Mouse (Mus musculus): ENCODE data around the gene Tnip3.

The Tnip3 gene

GRCm38 (mm10) chr6:65525192-65525591 lies at the start of gene Tnip3:
Tnip3 (plus strand) TSS chr6:65525313.
- no peak for DNase-seq

DNA sequence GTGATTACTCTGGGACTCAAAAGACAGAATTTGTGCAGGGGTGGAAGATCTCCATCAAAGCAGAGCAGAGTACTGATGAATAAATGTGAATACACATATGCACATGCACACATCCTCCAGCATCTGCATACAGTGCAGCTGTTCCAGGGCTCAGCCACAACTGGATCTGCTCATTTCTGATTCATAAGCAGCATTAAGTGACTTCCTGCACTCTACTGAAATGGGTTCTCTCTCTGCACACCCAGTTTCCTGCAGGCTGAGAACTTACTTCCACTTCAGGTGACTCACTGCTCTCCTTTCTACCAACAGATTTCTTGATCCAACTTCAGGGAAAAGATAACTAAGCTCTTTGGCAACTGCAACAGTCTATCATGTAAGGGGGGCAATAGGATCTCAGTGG lies 26.3 kb upstream of the Tnip3 start:
- no peak for DNase-seq

- peak; percentile 75 to 78 for DNase-seq
Observed at GRCm38 (mm10) chr6:65510051-65510669, 15.0 kb upstream of the Tnip3 start.

DNA sequence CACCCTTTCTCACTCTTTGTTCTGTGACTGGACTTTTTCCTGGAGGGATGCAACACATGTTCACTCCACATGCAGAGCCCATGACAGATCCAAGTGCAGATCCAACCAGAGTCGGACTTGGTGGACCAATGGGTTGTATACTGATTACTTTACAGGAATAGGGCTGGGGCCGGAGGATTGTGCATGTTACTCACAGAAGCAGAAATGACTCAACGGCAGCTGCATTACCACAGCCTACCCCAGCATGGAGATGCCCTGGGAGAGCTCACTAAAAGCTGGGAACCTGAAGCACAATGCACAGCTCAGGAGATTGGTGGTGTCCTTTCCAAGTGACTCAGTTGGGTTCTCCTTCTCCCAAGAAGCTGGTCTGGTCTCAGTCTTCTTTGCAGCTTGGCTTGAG lies 11.3 kb upstream of the Tnip3 start:
- DNase-seq, result no peak

- peak; percentile 42 to 43 for DNase-seq
Observed at GRCm38 (mm10) chr6:65516759-65517158, 8.4 kb upstream of the Tnip3 start.

GRCm38 (mm10) chr6:65520821-65521220 lies 4.3 kb upstream of the Tnip3 start:
- no peak for DNase-seq

- DNase-seq, result no peak
Observed at GRCm38 (mm10) chr6:65527892-65528291, 2.8 kb downstream of the Tnip3 start.

GRCm38 (mm10) chr6:65531232-65531848 lies 6.2 kb downstream of the Tnip3 start:
- no peak for DNase-seq

DNA sequence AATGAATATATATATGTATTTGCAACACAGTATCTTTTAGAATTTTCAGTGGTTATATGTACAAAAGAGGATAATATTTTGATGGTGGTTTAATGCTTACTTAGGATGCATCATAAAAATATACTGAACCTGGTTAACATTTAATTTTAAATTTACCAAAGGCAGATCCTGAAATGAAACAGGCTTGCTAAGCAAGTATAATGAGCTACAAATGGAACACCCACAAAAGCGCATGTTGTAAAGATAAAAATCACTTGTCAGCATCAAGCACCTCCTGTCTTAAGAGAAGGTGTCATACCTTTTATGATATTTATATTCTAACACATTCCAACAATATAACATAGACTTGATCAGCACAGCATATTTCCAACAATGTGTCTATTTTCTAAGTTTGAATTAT lies 8.6 kb downstream of the Tnip3 start:
- DNase-seq, result no peak

DNA sequence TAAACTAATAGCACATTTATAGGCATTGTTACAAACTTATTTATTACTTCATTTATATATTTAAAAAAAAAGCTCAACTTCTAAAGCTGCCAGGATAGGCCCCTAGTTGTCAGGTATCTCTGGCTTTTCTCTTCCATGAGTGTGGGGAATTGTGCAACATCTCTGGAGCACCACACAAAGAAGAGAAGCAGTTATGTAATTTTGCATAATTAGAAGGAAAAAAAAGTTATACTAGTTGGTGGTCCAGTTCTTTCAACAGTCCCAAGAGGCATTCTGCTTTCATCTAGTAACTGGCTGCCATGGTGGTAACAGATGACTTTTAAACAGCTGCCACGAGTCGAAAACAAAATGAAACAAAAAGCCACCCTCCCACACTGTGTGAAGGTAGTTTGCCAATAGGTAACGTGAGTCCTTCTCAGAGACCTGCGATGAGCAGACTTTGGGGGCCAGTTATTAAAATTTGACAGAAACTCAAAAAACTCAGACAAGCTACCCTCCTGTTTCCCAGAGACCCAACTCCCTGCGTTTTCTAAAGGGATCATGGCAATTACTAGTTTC lies 12.3 kb downstream of the Tnip3 start:
- no peak for DNase-seq

DNA sequence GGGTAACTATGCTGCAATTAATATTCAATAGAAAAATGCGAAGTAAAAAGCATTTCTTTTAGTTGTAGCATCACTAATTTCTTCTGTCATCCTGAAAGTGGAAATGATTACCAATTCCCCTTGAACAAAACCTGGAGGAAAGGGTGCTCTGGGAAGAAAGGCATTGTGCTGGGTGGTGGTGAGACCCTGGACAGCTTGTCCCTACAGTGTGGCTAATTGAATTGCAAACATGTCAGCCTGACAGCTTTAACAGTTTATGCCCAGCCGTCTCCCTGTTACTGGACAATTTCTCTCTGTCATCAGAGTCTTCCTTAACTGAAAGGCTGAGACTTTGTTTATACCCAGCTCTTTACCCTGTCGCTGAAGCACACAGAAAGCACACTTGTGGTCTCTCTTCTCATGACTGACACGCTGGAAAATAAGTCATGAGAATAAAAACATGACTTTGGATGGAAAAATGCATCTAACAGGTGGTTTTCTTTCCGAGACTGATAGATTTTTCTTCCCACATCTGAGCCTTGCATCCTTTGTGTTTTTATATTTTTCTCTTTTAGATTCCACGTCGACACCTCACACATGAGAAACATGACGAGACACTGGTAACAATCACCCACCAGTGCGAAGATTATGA lies 13.0 kb downstream of the Tnip3 start:
- DNase-seq, result no peak

DNA sequence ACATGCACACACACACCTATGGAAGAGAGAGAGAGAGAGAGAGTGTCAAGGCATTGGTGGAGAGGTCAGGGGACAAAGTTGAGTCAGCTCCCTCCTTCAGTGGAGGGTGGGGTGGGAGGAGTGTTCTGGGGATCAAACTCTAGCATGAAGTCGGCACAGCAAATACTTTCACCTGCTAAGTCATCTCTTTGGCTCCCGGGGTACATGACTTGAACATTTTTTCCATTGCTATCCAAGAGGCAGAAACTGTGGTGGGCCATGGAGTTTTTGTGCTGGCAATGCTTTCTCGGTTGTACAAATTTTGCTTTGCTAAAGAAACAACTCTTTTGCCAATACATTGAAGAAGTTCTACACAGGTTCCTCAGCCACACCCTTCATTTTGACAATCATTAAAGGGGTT lies 13.8 kb downstream of the Tnip3 start:
- peak in 1 of 2 experiments; percentile 3 for DNase-seq

- DNase-seq, result no peak
Observed at GRCm38 (mm10) chr6:65540138-65540537, 15.0 kb downstream of the Tnip3 start.

GRCm38 (mm10) chr6:65541094-65541493 lies 16.0 kb downstream of the Tnip3 start:
- no peak for DNase-seq

DNA sequence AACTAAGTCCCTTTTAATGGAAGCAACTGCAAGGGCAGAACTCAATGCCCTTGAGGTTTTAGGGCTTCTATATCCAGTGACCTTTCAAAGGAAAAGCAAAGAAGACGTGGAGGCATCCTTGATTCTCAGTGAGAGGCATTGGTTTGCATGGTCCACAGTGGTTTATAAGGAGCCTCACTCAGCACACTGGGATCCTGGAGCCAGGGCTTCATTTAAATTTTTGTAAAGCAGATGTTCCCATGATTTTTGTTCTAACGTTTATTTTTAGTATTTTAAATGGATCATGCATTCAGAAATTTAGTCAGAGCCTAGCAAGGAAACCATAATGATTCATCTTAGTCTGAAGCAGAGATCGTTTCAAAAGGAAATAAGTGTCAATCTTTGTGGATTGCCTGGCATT lies 17.3 kb downstream of the Tnip3 start:
- no peak for DNase-seq

GRCm38 (mm10) chr6:65542913-65543312 lies 17.8 kb downstream of the Tnip3 start:
- DNase-seq, result no peak

- DNase-seq, result no peak
Observed at GRCm38 (mm10) chr6:65563887-65564656, 39.0 kb downstream of the Tnip3 start.

DNA sequence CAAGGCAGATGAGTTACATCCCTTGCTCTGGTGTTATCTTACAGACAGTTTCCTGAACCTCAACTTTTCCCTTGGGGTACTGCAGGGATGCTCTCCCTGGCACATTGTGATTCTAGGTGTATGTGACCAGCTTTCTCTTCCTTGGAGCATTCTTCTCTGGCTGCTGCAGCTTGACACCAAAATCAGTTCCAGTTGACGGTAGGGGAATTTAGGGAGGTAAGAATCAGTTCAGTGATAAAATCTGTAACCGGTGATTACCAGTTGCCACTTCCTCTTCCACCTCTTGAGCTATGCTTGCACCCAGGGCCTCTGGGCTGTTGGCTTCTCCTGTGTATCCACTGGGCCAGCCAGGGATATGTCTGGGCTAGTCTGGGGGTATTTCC lies 39.5 kb downstream of the Tnip3 start:
- DNase-seq, result no peak

DNA sequence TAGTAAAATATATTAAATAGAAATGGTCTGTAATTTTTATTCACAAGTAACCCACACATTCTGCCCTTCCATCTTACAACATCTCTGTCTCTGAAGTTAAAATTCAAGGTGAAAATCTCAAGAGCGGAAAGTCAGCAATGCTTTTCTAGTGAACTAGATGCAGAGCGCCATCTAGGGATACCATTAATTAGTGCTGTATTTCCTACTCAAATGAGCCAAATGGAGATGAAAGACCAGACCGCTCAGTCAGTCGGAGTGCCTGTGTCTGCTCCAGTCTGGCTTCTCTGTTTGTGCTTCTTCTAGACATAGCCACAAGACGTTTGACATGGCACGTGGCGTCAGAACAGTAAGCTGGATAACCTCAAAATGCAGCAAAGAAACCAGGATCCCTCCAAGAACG lies 44.6 kb downstream of the Tnip3 start:
- DNase-seq, result peak; percentile 21 to 36

DNA sequence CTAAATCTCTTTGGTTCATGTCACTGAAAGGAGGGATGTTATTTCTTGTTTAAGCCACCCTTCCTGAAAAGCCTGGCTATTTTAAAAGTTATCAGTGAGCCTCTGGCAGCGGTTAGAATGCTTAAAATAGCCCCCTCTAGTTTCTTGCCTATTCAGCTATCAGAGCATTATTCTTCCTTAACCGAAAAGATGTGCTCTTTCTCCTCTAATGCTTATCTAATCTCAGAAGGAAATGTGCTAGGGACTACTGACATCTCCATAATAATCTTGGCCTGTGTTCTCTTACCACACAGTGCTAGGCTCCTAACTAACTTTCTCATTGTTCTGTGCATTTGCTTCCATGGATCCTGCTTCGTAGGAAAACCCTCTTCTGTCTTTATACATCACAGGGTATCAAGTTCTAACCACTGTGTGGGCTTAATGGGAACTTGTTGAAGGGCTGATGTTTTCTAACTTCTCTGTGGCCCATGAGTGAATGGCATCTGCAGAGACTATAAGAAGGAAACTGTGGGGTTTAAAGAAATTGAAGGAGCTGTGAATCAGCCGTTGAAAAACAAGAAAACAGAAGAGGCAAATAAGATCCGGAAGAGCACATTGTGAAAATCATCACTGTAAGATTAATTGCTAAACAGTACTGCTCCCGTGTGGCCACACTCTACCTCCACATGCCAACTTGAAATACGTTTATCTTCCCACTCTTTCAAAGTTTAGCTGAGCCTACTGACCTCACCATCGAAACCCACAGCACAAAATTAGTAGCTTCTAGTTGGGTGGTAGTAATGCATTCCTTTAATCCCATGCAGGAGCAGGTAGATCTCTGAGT lies 53.2 kb downstream of the Tnip3 start:
- DNase-seq, result no peak

DNA sequence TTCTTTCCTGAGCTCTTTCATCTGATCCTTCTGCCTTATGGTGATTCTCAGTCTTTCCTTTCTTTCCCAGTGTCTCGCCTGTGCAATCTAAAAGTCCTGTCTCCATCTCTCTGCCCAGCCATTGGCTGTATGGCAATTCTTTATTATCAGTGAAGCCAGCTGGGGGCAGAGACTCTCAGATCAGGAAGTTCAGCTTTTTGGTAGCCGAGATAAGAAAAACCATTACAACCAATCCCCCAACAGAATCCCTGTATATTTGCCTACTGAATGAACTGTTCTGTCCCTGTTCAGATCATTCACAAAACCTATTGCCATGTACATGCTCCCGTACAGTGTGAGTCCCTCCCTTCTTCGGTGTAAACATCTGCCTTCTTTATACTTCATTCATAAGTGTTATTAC lies 57.9 kb downstream of the Tnip3 start:
- no peak for DNase-seq

DNA sequence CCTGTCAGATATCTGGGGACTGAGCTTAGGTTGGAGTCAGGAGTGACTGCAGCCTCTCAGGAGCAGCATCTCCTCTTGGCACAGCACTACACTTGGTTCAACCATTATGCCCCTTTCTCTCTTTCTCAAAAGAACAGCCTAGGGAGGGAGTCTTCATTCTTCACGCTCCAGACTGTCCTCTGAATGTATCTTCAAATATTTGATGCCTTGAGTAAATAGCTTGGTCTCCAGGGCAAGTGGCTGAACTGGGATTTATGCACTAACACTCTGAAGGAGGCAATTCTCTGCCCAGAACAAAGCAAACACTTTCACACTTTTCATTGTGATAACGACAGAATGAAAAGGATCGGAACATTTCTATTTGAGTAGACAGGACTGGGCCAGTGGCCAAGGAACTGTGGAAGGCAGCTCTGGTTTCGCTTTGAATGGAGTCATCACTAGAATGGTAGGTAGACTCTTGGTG lies 59.8 kb downstream of the Tnip3 start:
- DNase-seq, result no peak
